16 mouse cellular contexts compared by ENCODE assay signal in the genomic region with DNA sequence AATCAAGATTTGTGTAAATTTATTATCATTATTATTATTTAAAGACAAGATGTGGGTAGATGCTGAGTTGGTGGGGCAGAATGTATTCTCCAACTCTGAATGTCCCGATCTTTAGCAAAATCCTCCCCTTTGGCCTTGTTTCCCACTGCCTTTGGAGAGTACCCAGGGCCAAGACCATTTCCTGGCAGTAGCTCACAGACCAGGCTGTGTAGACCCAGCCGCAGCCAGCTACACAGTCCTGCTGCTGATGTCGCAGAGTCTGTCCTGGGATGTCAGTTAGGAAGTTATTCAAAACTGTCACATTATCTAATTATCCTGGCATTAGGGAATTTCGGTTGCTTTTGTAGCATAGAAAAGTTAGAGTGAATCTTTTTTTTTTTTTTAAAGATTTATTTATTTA.
"Had no signal": no experiment of that assay in that cellular context is flagged by ENCODE, and none has a peak within 500 bp of the region (broad histone marks: within the 10 kb centered on the region; RNA-seq: fewer than 3 reads in every experiment).

No protein-coding gene starts in this region.

- ATAC-seq: liver, postnatal 0 days; lung, postnatal 0 days; midbrain, embryonic 13.5 days; midbrain, embryonic 15.5 days had no signal

- H3K27me3 ChIP-seq: lung, embryonic 15.5 days; midbrain, embryonic 13.5 days; midbrain, embryonic 15.5 days; neural tube, embryonic 12.5 days; stomach, embryonic 15.5 days had no signal

- H3K4me3 ChIP-seq: lung, embryonic 15.5 days; megakaryocyte, embryonic 14.5 days; midbrain, embryonic 13.5 days; midbrain, embryonic 15.5 days; neural tube, embryonic 12.5 days; stomach, embryonic 15.5 days had no signal

- H3K4me2 ChIP-seq: lung, embryonic 15.5 days; midbrain, embryonic 13.5 days; midbrain, embryonic 15.5 days; neural tube, embryonic 12.5 days; stomach, embryonic 15.5 days had no signal

- H3K9ac ChIP-seq: liver, postnatal 0 days; lung, embryonic 15.5 days; midbrain, embryonic 13.5 days; midbrain, embryonic 15.5 days; neural tube, embryonic 12.5 days; stomach, embryonic 15.5 days had no signal

- DNase-seq: liver, postnatal 0 days; lung, adult 2 months; lung, postnatal 36 days; right cerebral cortex, postnatal 14 days; thymus, adult 2 months; thymus, postnatal 25 days; thymus, postnatal 4 days had no signal

- H3K9me3 ChIP-seq: lung, embryonic 15.5 days; megakaryocyte, embryonic 14.5 days; midbrain, embryonic 13.5 days; midbrain, embryonic 15.5 days; neural tube, embryonic 12.5 days; stomach, embryonic 15.5 days had no signal

- H3K36me3 ChIP-seq: lung, embryonic 15.5 days; midbrain, embryonic 13.5 days; midbrain, embryonic 15.5 days; neural tube, embryonic 12.5 days; stomach, embryonic 15.5 days had no signal

- H3K27ac ChIP-seq: lung, embryonic 15.5 days; macrophage; midbrain, embryonic 13.5 days; midbrain, embryonic 15.5 days; neural tube, embryonic 12.5 days; stomach, embryonic 15.5 days; stomach, postnatal 0 days had no signal
